Mouse (Mus musculus) lung, postnatal 0 days (tissue): ENCODE data around the gene Dock8. TPM values are rescaled to one million over a fixed set of nuclear protein-coding genes. Genes with fewer than 3 reads are reported as not detected.
A peak's percentile ranks its signal among the peaks of the same experiment; 100 is the strongest.

ENCODE experiments used
- ATAC-seq: fragments of 200-750 bp; cut with Nextera tagmentation; 2 replicates; pipeline ENCODE4 v1.8.0; 2017; ENCODE audit warnings: moderate library complexity
- DNase-seq: peaks from one replicate; pipeline ENCODE4 v3.0.0-alpha.2; 2016; ENCODE audit warnings: low spot score
- H3K27ac ChIP-seq: fragments of 300-500 bp; sonication (generic); 2 replicates; pipeline ENCODE4 v1.5.1; 2014; ENCODE audit warnings: antibody characterized with exemption, mild to moderate bottlenecking, low read length, mixed read lengths
- H3K27me3 ChIP-seq: fragments of 300-500 bp; sonication (generic); replicated peaks from 2 replicates; pipeline ENCODE4 v1.6.1; 2014; ENCODE audit warnings: low read length, mixed read lengths; ENCODE audit not compliant: insufficient read depth
- H3K36me3 ChIP-seq: fragments of 300-500 bp; sonication (generic); 2 replicates; pipeline ENCODE4 v1.6.1; 2014; ENCODE audit warnings: low read length, mixed read lengths; ENCODE audit not compliant: insufficient read depth
- H3K4me1 ChIP-seq: fragments of 300-500 bp; sonication (generic); 2 replicates; pipeline ENCODE4 v1.6.1; 2014; ENCODE audit warnings: antibody characterized with exemption, low read depth, low read length, mixed read lengths; ENCODE audit not compliant: insufficient read depth
- H3K4me2 ChIP-seq: fragments of 300-500 bp; sonication (generic); replicated peaks from 2 replicates; pipeline ENCODE4 v1.6.1; 2014; ENCODE audit warnings: low read depth, mild to moderate bottlenecking, low read length, moderate library complexity, mixed read lengths
- H3K4me3 ChIP-seq: fragments of 300-500 bp; sonication (generic); 2 replicates; pipeline ENCODE4 v1.5.1; 2014; ENCODE audit warnings: low read depth, low read length
- H3K9ac ChIP-seq: fragments of 300-500 bp; sonication (generic); replicated peaks from 2 replicates; pipeline ENCODE4 v1.6.1; 2014; ENCODE audit warnings: low read depth, mild to moderate bottlenecking
- H3K9me3 ChIP-seq: fragments of 300-500 bp; sonication (generic); 2 replicates; pipeline ENCODE4 v1.6.1; 2016; ENCODE audit warnings: low read length, mixed read lengths
- CTCF ChIP-seq: IDR thresholded peaks from 2 replicates; pipeline ENCODE4 v1.5.1; 2016; ENCODE audit warnings: antibody characterized with exemption, mild to moderate bottlenecking
- EP300 ChIP-seq: IDR thresholded peaks from 2 replicates; pipeline ENCODE4 v1.6.1; 2016; ENCODE audit warnings: antibody characterized with exemption, mild to moderate bottlenecking, control low read depth
- WGBS: fragments of 180-500 bp; shearing (Covaris S2); extraction: QIAGEN DNeasy Blood & Tissue Kit; methylation state at CpG from one replicate; pipeline ENCODE4 v1.1.7; 2014; 5-methylcytosine and 5-hydroxymethylcytosine counted together
- polyA plus RNA-seq: library from polyadenylated mRNA; unstranded; fragments of >200 nt; fragmentation: Nextera tagmentation; extraction: Ambion mirVana; gene quantifications from 2 replicates; pipeline ENCODE4 v1.2.1, GENCODE M21; 2015

Gene Dock8
- polyA plus RNA-seq, 1 experiment from 2014 or later, result 8.1 TPM

GRCm38 (mm10) chr19:25251610-25252140 lies 252.3 kb downstream of the Dock8 start:
- Histone ChIP-seq H3K9me3 (no peaks in the 10 kb centered on the region), H3K4me1 (no peaks in the 10 kb centered on the region), H3K27ac (no peak overlapping the region), H3K4me2 (no peak overlapping the region), H3K36me3 (no peaks in the 10 kb centered on the region), H3K27me3 (no peaks in the 10 kb centered on the region; the same call in 1 of the 2 replicates), H3K4me3 (no peak overlapping the region), H3K9ac (no peak overlapping the region)
- DNase-seq (peak; percentile 13), ATAC-seq (peak; percentile 35)
- TF ChIP-seq EP300, result no peak
- TF ChIP-seq CTCF, result no peak
- WGBS, result 51% methylated on average over 3 of the region's 3 CpGs

Other genes starting within 250 kb of the Dock8 start
- 3.4 and 4.5 TPM in 2 replicates for gene Pgm5, start 137.7 kb upstream of the Dock8 start, polyA plus RNA-seq
- gene Gm10053, start 123.8 kb upstream of the Dock8 start, polyA plus RNA-seq, result 138 and 154 TPM in 2 replicates
- gene Foxd4, start 98.3 kb upstream of the Dock8 start, polyA plus RNA-seq, result 0.19 and 0.24 TPM in 2 replicates
- 14.6 and 15.6 TPM in 2 replicates for gene Cbwd1, start 37.9 kb upstream of the Dock8 start, polyA plus RNA-seq
- gene Kank1, start 237.4 kb downstream of the Dock8 start, polyA plus RNA-seq, result 6.9 and 10.2 TPM in 2 replicates